Mouse (Mus musculus): ENCODE results near the gene Yipf3. TPM values are rescaled to one million over a fixed set of nuclear protein-coding genes. Genes with fewer than 3 reads are reported as not detected.

Gene Yipf3
- total and polyA plus RNA-seq, 3 experiments: 157 to 511 (median 198) TPM

DNA sequence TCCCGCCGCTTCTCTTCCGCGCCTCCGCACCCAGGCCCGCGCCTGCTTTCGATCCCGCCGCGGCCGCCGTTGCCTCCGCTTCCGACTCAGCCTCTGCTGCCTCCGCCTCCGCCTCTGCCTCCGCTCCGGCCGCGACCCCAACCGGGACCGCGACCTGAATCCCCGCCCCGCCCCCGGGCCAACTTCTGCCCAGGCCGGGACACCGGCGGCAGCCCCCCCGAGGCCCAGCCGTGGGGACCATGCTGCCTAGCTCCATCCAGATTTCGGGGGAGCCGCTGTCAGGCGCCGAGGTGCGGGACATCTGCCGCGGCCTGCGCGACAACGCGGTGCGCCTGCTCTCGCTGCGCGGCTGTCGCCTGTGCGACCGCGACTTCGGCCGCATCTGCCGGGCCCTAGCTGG, 6.2 kb downstream of the Yipf3 start:
- DNase-seq: no peak

DNA sequence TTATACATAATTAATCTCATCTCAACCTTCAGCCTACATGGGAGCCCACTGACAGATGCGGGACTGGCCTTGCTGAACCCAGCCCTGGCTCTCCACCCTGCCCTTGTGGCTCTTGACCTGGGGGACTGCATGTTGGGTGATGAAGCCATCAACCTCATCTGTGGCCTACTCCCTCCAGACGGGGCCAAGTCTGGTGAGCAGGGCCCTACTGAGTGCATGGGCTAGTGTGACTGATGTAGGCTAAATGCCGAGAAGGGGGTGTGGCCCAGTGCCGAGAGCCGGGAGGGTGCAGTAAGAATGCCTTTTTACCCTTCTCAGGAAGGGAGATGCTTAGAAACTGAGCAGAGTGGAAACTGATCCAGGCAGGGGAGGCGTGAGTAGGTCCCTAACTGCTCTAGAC, 7.3 kb downstream of the Yipf3 start:
- DNase-seq: no peak

DNA sequence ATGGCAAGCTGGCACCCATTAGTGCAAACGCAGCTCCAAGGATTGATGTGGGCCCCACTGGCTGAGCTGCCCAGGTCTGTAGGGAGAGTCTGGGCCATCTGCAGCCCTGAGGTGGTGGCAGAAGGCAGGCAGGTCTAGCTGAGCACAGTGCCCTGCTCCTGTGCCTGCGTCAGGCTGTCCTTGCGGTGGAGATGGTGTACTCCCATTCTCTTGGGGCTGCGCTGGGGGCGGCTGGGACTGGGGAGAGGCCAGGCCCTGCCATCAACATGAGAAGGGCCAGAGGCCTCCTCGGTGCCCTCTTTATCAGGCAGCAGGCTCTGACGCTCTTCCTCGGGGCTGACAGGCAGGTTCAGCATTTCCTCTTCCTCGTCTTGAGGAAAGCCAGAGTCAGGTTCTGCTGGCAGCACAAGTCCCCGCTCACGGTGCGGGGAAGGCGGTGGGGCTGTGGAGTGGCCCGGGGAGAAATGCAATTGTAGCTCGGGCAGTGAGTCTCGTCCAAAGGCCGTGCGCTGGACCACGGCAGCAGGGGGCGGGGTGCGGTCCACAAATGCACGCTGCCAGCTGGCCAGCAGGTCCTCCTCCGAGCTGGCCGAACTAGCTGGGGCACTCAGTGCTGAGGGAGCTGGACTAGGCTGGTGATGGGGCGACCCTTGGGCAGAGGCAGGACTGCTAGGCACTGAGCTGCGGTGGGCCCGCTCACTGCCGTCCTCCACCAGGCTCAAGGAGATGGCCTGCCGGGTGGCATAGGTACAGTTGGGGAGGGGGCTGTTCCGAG, 10.6 kb downstream of the Yipf3 start:
- no peak for DNase-seq

DNA sequence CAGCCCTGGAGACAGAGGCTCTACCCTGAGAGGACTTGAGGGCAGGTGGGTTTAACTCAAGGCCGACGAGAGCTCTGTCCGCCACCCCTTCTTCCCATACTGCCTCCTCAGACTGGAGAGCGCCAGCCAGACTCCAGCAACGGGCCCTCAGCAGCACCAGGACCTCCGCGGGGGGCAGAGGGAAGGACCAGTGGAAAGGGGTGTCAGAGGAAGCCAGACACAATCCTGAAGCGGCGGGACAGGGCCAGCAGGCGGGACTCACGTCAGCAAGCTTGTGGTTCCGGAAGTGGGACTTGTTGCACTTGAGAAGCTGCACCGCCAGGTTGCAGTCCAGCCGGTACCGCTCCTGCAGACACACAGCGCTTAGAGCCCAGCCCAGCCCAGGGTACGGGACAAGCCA, 11.8 kb downstream of the Yipf3 start:
- no peak for DNase-seq

DNA sequence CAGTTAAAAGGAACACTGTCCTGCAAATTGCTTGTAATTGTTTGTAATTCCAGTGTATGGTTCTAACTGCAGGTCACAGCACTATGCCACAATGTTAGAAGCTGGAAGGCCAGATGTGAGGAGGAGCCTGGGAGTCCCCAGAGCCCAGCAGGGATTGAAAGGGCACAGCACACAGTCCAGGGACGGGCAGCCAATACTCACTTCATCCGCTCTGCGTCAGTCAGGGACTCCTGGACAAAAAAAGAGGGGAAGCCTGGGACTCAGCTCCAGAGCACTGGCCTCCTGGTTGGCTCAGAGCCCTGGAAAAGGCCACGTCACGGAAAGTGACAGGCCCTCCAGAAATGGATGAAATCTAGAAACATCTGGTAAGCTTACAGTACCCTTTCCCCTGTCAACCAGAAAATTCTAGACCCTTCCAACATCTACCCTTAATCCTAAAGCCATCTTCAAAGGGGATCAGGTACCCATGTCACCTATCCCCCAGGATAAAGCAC, 14.4 kb downstream of the Yipf3 start:
- DNase-seq: no peak

DNA sequence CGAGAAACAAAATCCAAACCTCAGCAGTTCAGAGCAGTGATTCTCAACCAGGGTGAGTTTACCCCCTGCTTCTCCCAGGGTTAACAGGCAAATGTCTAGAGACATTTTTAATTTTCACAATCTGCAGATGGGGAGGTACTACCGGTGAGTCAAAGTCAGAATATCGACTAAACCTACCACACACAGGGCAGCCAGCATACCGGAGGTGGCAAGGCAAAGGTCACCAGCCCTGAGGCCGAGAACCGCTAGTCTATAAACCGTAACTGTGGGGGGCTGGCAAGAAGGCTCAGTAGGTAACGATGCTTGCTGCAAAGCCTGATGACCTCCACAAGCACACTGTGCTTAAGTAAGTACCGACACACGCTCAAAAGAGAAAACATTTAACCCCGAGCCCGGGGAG, 17.6 kb downstream of the Yipf3 start:
- DNase-seq: no peak

DNA sequence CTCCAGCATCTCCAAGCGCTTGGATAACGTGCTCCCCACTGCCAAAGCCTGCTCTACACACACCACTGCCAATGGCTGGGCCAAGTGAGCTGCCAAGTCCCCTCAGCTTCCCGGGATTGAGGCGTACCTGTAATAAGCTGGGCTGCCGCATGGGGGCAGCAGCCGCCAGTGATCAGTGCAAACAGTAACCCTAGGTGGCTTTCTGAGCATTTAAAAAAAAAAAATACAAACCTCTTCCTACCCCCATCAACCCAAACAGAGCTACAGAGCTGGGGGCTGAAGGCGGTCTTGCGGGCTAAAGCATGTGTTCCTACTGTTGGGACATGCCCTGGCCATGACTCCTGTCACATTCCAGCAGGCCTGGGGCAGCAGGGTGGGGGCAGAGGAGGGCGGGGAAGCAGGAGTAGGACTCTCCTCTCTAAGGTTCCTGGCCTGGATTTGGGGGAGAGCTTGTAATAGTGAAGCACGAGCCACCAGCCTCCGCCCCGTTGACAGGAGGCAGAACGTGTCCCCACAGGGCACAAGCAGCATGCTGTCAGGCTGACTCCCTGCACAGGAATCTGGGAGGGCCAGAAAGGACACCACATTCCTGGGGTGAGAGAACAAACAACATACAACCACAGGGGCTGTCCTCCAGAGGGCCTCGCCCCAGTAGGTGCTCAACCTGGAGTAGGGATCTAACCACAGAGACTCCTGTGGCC, 18.2 kb downstream of the Yipf3 start:
- DNase-seq: peak; percentile 83

DNA sequence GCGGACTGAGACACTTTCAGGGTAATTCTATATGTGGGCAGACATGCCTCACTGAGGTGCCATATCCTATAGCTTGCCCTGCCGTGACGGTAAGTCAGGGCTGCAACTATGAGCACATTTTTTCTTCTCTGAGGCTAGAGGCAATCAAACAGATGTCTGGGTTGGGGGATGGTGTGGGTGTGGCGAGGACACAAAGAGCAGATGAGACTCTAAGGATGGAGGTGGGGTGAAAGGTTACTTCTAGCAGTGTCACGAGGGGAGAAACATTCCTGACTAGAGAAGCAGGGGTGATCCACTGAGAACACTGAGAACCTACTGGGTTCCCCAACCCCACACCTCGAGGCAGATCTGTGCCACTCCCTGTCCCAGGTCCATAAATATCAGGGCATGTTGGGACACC, 19.1 kb downstream of the Yipf3 start:
- DNase-seq: no peak

DNA sequence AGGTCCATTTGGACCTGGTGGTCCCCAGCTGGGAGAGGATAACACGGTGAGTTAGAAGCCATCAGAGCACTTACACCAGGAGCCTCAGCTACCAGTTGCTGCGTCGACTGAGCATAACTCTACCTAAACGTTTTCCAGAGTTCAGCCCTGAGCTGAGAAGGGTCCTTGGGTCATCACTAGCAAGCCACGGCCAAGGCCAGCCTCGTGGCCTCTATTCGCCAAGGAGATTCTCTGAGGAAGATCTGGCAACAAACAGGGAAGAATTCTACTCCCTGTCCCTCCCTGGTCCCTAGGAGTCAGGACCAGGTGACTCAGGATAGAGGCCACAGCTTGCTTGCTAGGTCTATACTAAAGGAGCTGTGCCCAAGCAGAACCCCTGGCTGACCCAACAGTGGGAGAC, 19.6 kb downstream of the Yipf3 start:
- DNase-seq: no peak

DNA sequence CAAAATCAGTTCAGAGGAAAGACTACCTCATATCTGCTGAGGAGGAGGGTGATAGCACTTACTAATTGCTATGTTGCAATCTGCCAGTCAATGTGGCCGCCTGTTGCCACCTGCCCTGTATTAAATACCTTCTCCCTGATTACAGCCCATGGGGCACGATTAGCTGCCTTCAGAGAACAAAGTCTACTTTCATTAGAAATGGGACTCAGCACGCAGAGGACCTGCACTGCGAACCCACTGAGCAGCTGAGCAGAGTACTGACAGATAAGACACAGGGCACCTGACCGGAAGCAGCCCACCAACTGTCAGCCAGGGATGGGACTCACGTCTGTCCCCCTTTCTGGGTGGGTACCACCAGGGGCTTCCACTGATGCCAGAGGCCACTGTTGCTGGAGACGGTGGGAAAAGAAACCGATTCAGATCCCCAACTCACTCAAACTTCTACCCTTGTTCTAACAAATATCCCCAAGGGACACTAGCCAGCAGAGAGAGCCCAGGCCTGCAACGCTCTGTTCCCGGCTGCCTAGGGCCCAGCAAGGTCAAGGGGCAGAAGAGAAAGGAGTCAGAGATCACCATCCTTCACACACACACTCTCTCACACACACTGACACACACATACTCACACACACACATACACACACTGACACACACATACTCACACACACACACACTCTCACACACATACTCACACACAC, 20.3 kb downstream of the Yipf3 start:
- no peak for DNase-seq

DNA sequence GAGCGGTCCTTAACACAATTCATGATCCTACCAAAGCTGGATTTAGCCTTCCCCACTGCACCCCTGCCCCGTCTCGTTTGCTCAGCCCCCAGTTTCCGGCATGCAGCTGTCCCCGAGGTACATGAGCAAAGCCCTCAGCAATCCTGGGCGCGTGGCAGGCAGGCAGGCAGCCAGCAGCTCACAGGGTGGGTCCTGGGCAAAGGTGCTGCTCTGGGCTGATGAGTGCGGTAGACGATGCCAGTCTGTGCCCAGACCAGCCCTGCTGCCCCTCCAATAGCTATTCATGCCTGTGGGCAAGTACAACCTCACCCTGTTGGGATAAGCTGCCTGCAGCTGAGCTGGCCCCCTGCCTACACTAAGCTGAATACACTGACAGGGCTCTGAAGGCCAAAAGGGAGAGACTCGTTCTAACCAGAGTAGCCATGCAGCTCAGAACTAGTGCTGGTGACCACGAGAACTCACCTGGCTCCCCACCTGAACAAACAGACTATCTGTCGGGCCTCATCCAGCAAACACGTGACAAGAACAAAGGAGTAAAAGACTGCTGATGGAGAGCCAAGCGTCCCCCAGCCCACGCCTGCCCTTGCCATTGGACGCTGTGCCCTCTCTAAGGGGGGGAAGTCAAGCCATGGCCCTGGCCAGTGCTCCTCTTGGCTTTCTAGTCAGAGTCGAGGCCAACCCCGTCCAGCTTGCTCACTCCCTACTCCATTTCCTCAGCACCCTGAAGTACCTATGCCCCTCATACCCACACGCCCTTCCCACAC, 22.1 kb downstream of the Yipf3 start:
- no peak for DNase-seq

DNA sequence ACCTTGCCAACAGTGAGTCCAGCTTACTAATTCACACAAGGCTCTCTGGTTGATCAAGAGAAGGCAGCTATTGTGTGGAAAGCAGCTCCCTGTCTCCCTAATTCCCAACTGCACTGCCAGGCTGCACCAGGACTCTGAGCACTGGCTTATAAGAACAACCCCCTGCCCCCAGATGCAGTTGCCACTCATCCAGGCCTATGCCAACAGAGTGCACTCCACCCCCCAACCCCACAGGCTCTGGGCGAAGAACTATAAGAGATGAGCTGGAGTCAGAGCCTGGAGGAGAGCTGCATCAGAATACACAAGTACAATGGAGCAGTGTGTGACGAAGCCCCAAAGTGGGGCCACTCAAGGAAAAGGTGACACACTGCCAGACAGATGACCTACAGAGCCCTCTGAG, 24.2 kb downstream of the Yipf3 start:
- no peak for DNase-seq

DNA sequence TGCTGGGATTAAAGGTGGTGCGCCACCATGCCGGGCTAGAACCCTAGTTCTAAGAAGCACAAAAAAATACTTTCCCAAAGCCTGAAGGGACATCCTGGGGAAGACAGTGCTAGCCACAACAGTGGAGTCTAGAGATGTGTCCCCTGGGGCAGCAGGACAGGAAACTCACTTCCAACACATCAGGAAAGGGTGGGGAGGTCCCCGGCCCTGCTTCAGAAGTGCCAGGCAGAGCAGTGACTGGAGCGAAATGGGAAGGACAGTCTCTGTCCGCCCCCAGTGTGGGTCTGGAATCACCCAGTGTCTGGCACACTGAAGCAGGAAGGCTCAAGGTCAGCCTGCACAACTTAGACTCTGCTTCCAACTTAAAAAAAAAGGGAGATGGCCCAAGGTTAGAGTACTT, 24.8 kb downstream of the Yipf3 start:
- peak; percentile 76 for DNase-seq

DNA sequence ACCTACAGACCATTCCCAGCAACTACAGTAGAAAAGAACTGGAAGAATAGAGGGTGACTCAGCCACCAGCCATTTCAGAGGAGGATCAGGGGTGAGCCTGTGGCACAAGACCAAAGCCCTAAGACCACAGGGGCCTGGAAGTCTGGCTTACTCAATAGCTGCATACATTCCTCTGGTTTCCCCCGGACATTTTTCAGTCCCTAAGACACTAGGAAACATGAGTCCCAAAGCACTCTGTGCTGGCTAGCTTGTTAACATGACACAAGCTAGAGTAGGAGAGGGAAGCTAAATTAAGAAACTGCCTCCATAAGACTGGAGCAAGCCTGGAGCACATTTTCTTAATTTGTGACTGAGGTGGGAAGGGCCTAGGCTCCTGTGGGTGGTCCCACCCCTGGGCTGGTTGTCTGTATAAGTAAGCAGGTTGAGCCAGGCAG, 25.9 kb downstream of the Yipf3 start:
- DNase-seq: no peak

DNA sequence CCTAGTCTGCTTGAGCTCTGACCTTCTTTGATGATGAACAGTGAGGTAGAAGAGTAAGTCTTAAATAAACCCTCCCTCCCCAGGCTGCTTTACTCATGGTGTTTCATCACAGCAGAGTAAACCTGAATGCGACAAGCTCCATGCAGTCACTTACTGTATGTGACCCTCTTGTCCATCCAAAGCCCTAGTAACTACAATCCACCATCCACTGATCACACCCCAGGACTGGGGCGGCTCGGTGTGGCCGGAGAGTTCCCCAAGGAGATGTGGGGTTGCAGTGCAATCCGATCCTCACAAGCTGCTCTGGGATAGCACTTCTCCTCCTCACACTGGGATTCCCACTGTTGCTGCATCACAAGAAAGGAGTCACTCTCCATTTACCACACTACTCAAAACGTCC, 26.6 kb downstream of the Yipf3 start:
- DNase-seq: no peak

DNA sequence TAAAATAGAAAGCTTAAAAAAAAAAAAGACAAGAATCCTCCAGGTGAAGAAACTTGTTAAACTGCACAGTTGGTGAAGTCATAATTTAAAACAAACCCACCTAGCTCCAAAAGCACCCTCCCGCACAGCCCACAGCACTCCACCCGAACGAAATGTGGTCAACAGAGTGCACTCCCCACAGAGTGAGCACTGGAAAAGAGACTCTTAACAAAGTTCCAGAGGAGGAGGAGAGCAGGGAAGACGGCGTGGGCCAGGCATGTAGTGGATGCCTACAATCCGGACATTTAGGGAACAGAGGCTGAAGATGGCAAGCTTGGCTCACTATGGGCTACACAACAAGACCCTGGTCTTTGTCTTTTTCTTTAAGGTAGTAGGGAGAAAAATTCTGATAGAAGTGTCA, 27.2 kb downstream of the Yipf3 start:
- DNase-seq: no peak

DNA sequence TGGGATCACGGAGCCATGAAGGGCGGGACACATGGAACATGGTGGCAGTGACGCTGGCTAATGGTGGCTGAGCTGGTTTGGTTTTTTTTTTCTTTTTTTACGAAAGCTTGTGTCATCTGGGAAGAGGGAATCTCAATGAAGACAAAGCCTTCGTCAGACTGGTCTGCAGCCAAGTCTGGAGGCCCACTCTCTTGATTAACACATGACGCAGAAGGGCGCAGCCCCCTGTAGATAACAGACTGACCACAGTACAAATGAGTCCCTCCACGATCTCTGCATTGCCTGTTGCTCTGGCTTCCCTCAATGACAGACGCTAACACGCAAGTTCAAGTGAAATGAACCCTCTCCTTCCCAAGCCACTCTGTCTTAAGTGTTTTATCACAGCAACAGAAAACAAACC, 27.6 kb downstream of the Yipf3 start:
- DNase-seq: no peak

DNA sequence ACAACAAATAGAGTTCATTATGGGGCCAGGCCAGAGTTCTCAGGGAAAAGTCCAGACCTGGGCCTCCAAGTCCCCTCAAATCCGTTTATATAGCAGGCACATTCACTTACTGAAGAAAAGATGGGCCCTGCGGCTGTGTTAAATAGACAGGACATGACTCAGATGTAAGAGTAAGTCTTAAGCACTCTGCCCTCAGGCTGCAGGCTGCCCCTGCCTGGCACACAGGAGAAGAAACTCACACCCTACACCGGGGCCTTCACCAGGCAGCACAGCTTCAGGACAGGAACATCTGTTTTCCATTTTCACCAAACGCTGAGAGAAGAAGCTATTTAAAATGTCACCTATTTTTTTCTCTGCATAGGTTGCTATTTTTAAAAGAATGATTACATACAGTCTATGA, 29.7 kb downstream of the Yipf3 start:
- DNase-seq: no peak

DNA sequence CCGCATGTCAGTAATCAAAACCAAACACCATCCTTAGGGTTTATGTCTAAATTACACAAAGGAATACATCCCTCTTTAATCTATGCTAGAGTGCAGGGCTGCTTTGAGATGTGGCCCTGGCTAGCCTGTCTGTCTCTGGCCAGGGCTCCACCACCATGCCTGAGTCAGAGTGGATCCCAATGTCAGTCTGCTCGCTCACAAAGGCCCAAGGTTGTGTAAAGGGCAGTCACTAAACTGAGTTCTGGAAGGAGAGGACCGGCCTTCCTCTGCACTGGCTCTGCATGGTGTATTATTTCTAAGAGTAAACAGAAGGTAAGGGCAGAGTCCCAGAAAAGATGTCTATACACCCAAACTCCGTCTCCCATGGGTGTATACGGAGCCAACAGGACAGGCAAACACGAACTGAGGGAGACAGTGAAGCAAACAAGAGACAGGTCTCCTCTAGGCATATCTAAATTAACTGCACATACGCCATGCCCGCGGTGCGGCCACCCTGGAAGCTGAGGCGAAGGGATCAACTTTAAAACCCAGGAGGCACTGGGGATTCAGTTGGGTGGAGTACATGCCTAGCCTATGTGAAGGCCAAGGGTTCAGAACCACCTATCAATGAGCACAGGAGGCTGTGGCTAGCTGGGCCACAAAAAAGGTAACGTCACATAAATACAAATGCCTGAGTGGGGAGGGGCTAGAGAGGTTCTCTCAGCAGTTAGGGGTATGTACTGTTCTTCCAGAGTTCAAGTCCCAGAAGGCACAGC, 30.3 kb downstream of the Yipf3 start:
- peak; percentile 83 for DNase-seq

DNA sequence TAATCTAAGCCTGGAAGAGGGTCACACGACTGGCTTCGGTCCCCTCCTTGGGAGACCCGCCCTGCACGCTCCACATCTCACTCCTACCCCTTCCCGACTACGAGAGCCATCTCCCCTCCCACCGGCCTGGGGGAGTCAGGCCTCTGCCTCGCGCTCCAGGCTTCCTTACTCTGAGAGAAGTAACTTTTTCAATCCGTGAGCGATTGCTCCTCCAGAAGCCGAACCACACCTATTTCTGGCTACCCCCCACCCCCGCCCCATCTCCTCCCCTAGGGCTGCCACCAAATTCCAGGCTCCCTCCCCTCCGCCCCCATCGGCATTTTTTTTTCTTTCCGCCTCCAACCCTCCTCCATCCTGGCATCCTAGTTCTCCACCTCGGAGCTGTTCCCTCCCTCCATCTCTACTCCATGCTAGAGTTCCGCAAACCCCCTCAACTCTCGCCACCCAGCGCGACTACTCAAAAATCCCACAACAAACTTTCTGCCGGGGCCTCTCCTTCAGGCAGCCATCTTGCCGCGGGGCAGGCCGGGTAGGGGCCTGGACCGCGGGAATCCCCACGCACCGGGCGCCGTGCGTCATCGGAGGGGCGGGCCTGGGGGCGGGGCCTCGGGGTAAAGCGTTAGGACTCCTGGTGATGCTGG, 34.7 kb downstream of the Yipf3 start, which contains the start of gene Tjap1:
Tjap1 (minus strand) TSS at position 544 of the 641 bp plus-strand sequence.
- DNase-seq: peak; percentile 94

DNA sequence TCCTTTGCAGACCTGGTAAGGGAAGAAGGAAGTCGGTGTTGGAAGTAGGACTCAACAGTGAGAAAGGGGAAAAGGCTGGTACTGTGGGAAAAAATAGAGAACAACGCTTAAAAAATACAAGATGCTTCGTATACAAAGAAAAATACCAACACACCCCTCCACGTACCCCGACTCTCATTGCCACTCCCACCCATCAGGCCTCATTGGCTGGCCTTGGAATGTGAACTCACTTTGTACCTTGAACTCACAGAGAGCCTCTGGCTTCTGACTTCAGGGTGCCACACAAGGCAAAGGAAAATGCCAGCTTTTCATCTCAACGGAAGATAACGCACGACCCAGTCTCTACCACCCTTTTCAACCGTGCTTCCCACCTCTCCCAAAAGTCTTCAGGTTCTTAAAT, 35.3 kb downstream of the Yipf3 start:
- DNase-seq: no peak

All from adrenal gland, adult 2 months (tissue).